16 mouse cellular contexts compared by ENCODE assay signal in genomic region chr10:28540595-28540994, GRCm38 (mm10).
"Had no signal": no experiment of that assay in that cellular context is flagged by ENCODE, and none has a peak within 500 bp of the region (broad histone marks: within the 10 kb centered on the region; RNA-seq: fewer than 3 reads in every experiment).

No protein-coding gene starts in this region.

- DNase-seq: kidney, postnatal 25 days; lung, adult 2 months; lung, postnatal 36 days; right cerebral cortex, adult 18-20 months; right cerebral cortex, postnatal 25 days; thymus, postnatal 36 days had no signal

- H3K27me3 ChIP-seq: kidney, embryonic 15.5 days; liver, embryonic 15.5 days; midbrain, embryonic 12.5 days; neural tube, embryonic 15.5 days; stomach, embryonic 15.5 days had no signal

- ATAC-seq: lung, postnatal 0 days had no signal

- H3K36me3 ChIP-seq: kidney, embryonic 15.5 days; limb, embryonic 10.5 days; liver, embryonic 15.5 days; midbrain, embryonic 12.5 days; neural tube, embryonic 15.5 days; stomach, embryonic 15.5 days had no signal

- H3K9me3 ChIP-seq: kidney, embryonic 15.5 days; limb, embryonic 10.5 days; liver, embryonic 15.5 days; midbrain, embryonic 12.5 days; neural tube, embryonic 15.5 days; stomach, embryonic 15.5 days had no signal

- H3K4me3 ChIP-seq: kidney, embryonic 15.5 days; left cerebral cortex, adult 2 months; limb, embryonic 10.5 days; liver, embryonic 15.5 days; midbrain, embryonic 12.5 days; myocyte; neural tube, embryonic 15.5 days; stomach, embryonic 15.5 days had no signal

- H3K4me1 ChIP-seq: kidney, embryonic 15.5 days; liver, embryonic 15.5 days; midbrain, embryonic 12.5 days; neural tube, embryonic 15.5 days; stomach, embryonic 15.5 days had no signal

- H3K27ac ChIP-seq: kidney, embryonic 15.5 days; left cerebral cortex, adult 2 months; limb, embryonic 10.5 days; liver, embryonic 15.5 days; midbrain, embryonic 12.5 days; neural tube, embryonic 15.5 days; stomach, embryonic 15.5 days had no signal

- H3K9ac ChIP-seq: kidney, embryonic 15.5 days; liver, embryonic 15.5 days; midbrain, embryonic 12.5 days; neural tube, embryonic 15.5 days; stomach, embryonic 15.5 days had no signal

- H3K4me2 ChIP-seq: kidney, embryonic 15.5 days; liver, embryonic 11.5 days; liver, embryonic 15.5 days; midbrain, embryonic 12.5 days; neural tube, embryonic 15.5 days; stomach, embryonic 15.5 days had no signal
